Mouse (Mus musculus): ENCODE results near the gene Itfg1. TPM values are rescaled to one million over a fixed set of nuclear protein-coding genes. Genes with fewer than 3 reads are reported as not detected.

The Itfg1 gene
- total RNA-seq (2023), result 10 to 100 TPM; 27.0 to 28.7 TPM

DNA sequence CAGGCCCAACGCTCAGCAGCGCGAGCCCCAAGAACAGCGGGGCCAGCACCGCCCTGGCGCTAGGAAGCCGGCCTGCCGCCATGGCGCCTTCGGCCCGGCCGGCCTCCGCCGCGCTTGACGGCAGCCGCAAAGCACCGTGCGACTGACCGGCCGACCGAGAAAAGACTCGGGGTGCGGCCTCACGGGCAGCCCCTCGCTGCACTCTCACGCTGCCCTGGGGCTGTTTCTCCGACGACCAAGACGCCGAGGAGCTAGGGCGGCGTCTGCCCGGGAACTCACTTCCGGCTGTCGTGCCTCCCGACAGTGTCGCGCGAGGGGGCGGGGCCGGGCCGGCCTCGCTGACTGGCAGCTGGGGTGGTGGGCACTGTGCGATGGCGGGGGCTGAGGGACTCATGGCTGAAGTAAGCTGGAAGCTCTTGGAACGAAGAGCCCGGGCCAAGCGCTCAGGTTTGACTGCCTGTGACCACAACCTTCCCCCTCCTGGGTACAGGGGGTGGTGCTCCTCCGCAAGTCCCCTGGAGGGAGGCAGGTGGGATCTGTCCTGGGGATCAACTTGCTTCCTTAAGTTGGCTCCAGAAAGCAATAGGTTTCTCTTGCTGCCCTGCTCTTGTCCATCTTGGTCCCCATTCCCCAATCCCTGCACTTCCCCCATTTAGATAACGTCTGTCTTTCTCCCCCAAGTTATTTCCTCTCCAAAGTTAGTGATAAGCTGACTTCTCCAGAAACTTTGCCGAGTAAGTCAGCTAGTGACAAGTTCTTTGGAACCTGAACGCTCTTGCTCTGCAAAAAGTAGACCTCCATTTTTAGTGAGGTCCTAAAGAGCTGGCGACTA, at the start of gene Itfg1, which contains the start of gene Phkb:
Itfg1 (minus strand) TSS at position 265 of the 832 bp plus-strand sequence.
Phkb (plus strand) TSS at position 303 of the 832 bp plus-strand sequence.

DNA sequence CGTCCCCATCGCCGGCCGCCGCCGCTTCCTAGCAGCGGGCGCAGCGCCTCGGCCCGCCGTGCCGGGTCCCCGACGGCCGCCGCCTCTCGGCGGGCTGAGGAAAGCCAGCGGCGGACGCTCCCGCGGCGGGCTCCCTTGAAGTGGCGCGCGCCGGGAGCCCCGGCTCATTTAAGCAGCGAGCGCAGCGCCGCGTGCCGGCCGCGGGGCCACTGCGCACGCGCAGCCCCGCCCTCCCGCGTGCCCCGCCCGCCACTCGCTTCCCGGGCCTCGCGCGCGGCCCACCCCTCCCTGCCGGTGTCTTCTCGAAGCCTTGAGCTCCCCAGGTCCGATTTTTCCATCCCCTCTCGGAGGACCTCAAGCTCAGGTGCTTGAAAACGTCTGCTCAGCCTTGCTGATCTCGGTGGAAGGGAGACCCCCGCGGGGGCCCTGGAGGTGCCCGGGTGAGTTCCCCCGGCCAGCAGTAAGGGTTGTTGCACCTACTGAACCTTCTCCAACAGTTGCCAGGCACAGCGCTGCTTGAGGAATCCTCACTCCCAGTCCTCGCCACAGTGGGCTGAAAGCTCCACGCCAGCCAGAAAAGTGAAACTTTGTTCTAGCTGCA, 139.9 kb downstream of the Itfg1 start, which contains the start of gene Neto2:
Neto2 (minus strand) TSS at position 174 of the 601 bp plus-strand sequence.

Other genes starting within 250 kb of the Itfg1 start
- 1 to 10 TPM; 3.1 to 4.4 TPM for gene Neto2, start 140.0 kb downstream of the Itfg1 start, total RNA-seq (2023)
- 10 to 100 TPM; 24.2 to 29.1 TPM for gene Phkb, start within 50 bp of the Itfg1 start, total RNA-seq (2023)

All from T-cell, adult 66 days (primary cell).